Mouse (Mus musculus): ENCODE measurements around the gene Fem1b. TPM values are rescaled to one million over a fixed set of nuclear protein-coding genes. Genes with fewer than 3 reads are reported as not detected.

Gene Fem1b
- total and polyA plus RNA-seq, 3 experiments: 4.9 to 16.7 (median 16.1) TPM

- DNase-seq: no peak
- no peak overlapping the region for H3K4me3 ChIP-seq
- no peaks in the 10 kb centered on the region for H3K27me3 ChIP-seq (ENCODE audit: control insufficient read depth, insufficient read depth, low read length)
- no peak for TF ChIP-seq POLR2A (IDR thresholded peaks at IDR 0.05; ENCODE audit: insufficient read depth, low read depth, low read length)
- no peak for TF ChIP-seq EP300 (IDR thresholded peaks at IDR 0.05; ENCODE audit: insufficient read depth, low read depth, low read length)
- TF ChIP-seq CTCF (IDR thresholded peaks at IDR 0.05): no peak
- WGBS: 86% methylated on average over 10 of the region's 10 CpGs
- H3K27ac ChIP-seq: no peak overlapping the region
- no peaks in the 10 kb centered on the region for H3K79me2 ChIP-seq (replicated peaks; ENCODE audit: control insufficient read depth, insufficient read depth, low read length)
- H3K9ac ChIP-seq (ENCODE audit: low read depth, low read length): no peak overlapping the region
- H3K4me1 ChIP-seq (ENCODE audit: control insufficient read depth, insufficient read depth, low read length): peaks cover 3% of the 10 kb centered on the region
- intact Hi-C loops (cut with DNase I): loop anchor here (10.0 kb wide), 1 partner anchor 531 kb away; the partner anchor contains the start of gene Map2k5
- H3K36me3 ChIP-seq (ENCODE audit: control insufficient read depth, insufficient read depth, low read length): no peaks in the 10 kb centered on the region
These were observed 31.8 kb upstream of the Fem1b start for GRCm38 (mm10) chr9:62843356-62844024.

- H3K27me3 ChIP-seq (ENCODE audit: control insufficient read depth, insufficient read depth, low read length): no peaks in the 10 kb centered on the region
- H3K27ac ChIP-seq: peak overlapping the region; percentile 87
- H3K36me3 ChIP-seq (ENCODE audit: control insufficient read depth, insufficient read depth, low read length): no peaks in the 10 kb centered on the region
- TF ChIP-seq CTCF (IDR thresholded peaks at IDR 0.05) (no peak), EP300 (IDR thresholded peaks at IDR 0.05; ENCODE audit: insufficient read depth, low read depth, low read length) (no peak), POLR2A (IDR thresholded peaks at IDR 0.05; ENCODE audit: insufficient read depth, low read depth, low read length) (no peak)
- peaks cover 2% of the 10 kb centered on the region for H3K4me1 ChIP-seq (ENCODE audit: control insufficient read depth, insufficient read depth, low read length)
- no peaks in the 10 kb centered on the region for H3K79me2 ChIP-seq (replicated peaks; ENCODE audit: control insufficient read depth, insufficient read depth, low read length)
- H3K4me3 ChIP-seq: peak overlapping the region; percentile 67
- intact Hi-C loops (cut with DNase I): no loop called here
- DNase-seq: no peak
- peak overlapping the region; percentile 87 for H3K9ac ChIP-seq (ENCODE audit: low read depth, low read length)
- 16% methylated on average over 14 of the region's 14 CpGs for WGBS
These were observed 27.5 kb upstream of the Fem1b start for GRCm38 (mm10) chr9:62839172-62839770.

GRCm38 (mm10) chr9:62838506-62839171 is 26.9 kb upstream of the Fem1b start, which contains the start of gene Cln6:
Gene Cln6, plus strand, starts transcription at chr9:62838785.
- Histone ChIP-seq H3K9ac (ENCODE audit: low read depth, low read length) (peak within 1 kb of the TSS; percentile 87), H3K27ac (peak within 1 kb of the TSS; percentile 87), H3K79me2 (replicated peaks; ENCODE audit: control insufficient read depth, insufficient read depth, low read length) (no peaks in the 10 kb centered on the region), H3K4me3 (peak within 1 kb of the TSS; percentile 67), H3K4me1 (ENCODE audit: control insufficient read depth, insufficient read depth, low read length) (peaks cover 2% of the 10 kb centered on the region), H3K27me3 (ENCODE audit: control insufficient read depth, insufficient read depth, low read length) (no peaks in the 10 kb centered on the region), H3K36me3 (ENCODE audit: control insufficient read depth, insufficient read depth, low read length) (no peaks in the 10 kb centered on the region)
- TF ChIP-seq EP300 (IDR thresholded peaks at IDR 0.05; ENCODE audit: insufficient read depth, low read depth, low read length) (no peak), POLR2A (IDR thresholded peaks at IDR 0.05; ENCODE audit: insufficient read depth, low read depth, low read length) (peak; percentile 50)
- intact Hi-C loops (cut with DNase I): no loop called here
- peak; percentile 83 to 84 for DNase-seq
- WGBS: under 1% methylated on average over 45 of the region's 48 CpGs

- TF ChIP-seq POLR2A (IDR thresholded peaks at IDR 0.05; ENCODE audit: insufficient read depth, low read depth, low read length): no peak
- TF ChIP-seq EP300 (IDR thresholded peaks at IDR 0.05; ENCODE audit: insufficient read depth, low read depth, low read length): no peak
- TF ChIP-seq CTCF (IDR thresholded peaks at IDR 0.05): no peak
- Histone ChIP-seq H3K4me3 (peak overlapping the region; percentile 67), H3K27me3 (ENCODE audit: control insufficient read depth, insufficient read depth, low read length) (no peaks in the 10 kb centered on the region), H3K79me2 (replicated peaks; ENCODE audit: control insufficient read depth, insufficient read depth, low read length) (no peaks in the 10 kb centered on the region), H3K36me3 (ENCODE audit: control insufficient read depth, insufficient read depth, low read length) (no peaks in the 10 kb centered on the region), H3K4me1 (ENCODE audit: control insufficient read depth, insufficient read depth, low read length) (peaks cover 2% of the 10 kb centered on the region), H3K27ac (peak overlapping the region; percentile 87), H3K9ac (ENCODE audit: low read depth, low read length) (peak overlapping the region; percentile 59; the same call in 1 of the 2 replicates)
- intact Hi-C loops (cut with DNase I): no loop called here
- DNase-seq: no peak
- 14% methylated on average over 8 of the region's 8 CpGs for WGBS
These were observed 26.4 kb upstream of the Fem1b start for GRCm38 (mm10) chr9:62838146-62838505.

GRCm38 (mm10) chr9:62837611-62838010 is 25.9 kb upstream of the Fem1b start:
- no peak overlapping the region for H3K4me3 ChIP-seq
- intact Hi-C loops (cut with DNase I): no loop called here
- no peaks in the 10 kb centered on the region for H3K79me2 ChIP-seq (replicated peaks; ENCODE audit: control insufficient read depth, insufficient read depth, low read length)
- TF ChIP-seq CTCF (IDR thresholded peaks at IDR 0.05) (no peak), EP300 (IDR thresholded peaks at IDR 0.05; ENCODE audit: insufficient read depth, low read depth, low read length) (no peak), POLR2A (IDR thresholded peaks at IDR 0.05; ENCODE audit: insufficient read depth, low read depth, low read length) (no peak)
- no peak for DNase-seq
- no peak overlapping the region for H3K27ac ChIP-seq
- H3K9ac ChIP-seq (ENCODE audit: low read depth, low read length): no peak overlapping the region
- 36% methylated on average over 3 of the region's 3 CpGs for WGBS
- no peaks in the 10 kb centered on the region for H3K36me3 ChIP-seq (ENCODE audit: control insufficient read depth, insufficient read depth, low read length)
- peaks cover 2% of the 10 kb centered on the region for H3K4me1 ChIP-seq (ENCODE audit: control insufficient read depth, insufficient read depth, low read length)
- no peaks in the 10 kb centered on the region for H3K27me3 ChIP-seq (ENCODE audit: control insufficient read depth, insufficient read depth, low read length)

All from heart, adult 2 months (tissue).